Mouse (Mus musculus) granulocyte monocyte progenitor cell, adult 5-6 weeks (primary cell): ENCODE results near the gene Cxcl16. TPM values are rescaled to one million over a fixed set of nuclear protein-coding genes. Genes with fewer than 3 reads are reported as not detected.

Experiments
- ATAC-seq: replicated peaks from 2 replicates; pipeline ENCODE4 v1.8.0; 2016; ENCODE audit warnings: mild to moderate bottlenecking, moderate TSS enrichment, inconsistent platforms; ENCODE audit not compliant: poor library complexity, severe bottlenecking
- total RNA-seq, 2 experiments: library from RNA; stranded (forward) in 1 of 2; stranded (reverse) in 1 of 2; fragments of 200-712, 200-1000 nt in 1 of 2; fragments of >200 nt in 1 of 2; fragmentation: Nextera tagmentation in 1 of 2; gene quantifications; 2 replicates each; pipeline ENCODE4 v1.2.3; 2014 to 2017

Cxcl16 gene
- total RNA-seq, 2 experiments from 2014 or later: not detected

- ATAC-seq: peak; percentile 53
Measured at GRCm38 (mm10) chr11:70426598-70426997, 33.2 kb downstream of the Cxcl16 start.

GRCm38 (mm10) chr11:70419486-70419885 lies 40.3 kb downstream of the Cxcl16 start:
- ATAC-seq: no peak

GRCm38 (mm10) chr11:70418199-70418598 lies 41.6 kb downstream of the Cxcl16 start:
- ATAC-seq: no peak

GRCm38 (mm10) chr11:70413961-70414360 lies 45.8 kb downstream of the Cxcl16 start:
- 0 out of 2 replicates have a peak, but pooled peaks have one; percentile 20 for ATAC-seq

GRCm38 (mm10) chr11:70412591-70412990 lies 47.2 kb downstream of the Cxcl16 start:
- ATAC-seq: no peak

- peak; percentile 12 for ATAC-seq
Measured at GRCm38 (mm10) chr11:70410297-70410643, 49.5 kb downstream of the Cxcl16 start.

- ATAC-seq: peak; percentile 96
Measured at GRCm38 (mm10) chr11:70409594-70410296, 50.0 kb downstream of the Cxcl16 start, which contains the start of gene Pelp1. TSS of gene Pelp1 (minus strand) at chr11:70410031.

Other genes starting within 250 kb of the Cxcl16 start
Only the 30 nearest of the 31 such genes appear.
- gene Slc16a13, start 238.9 kb downstream of the Cxcl16 start, total RNA-seq (2014; fragmentation: Nextera tagmentation): 7.1 and 7.9 TPM in 2 replicates
- gene Slc16a13, start 238.9 kb downstream of the Cxcl16 start, total RNA-seq (2017): 9.8 TPM in 2 replicates
- not detected in 2 replicates for gene Bcl6b, start 230.2 kb downstream of the Cxcl16 start, total RNA-seq (2014; fragmentation: Nextera tagmentation)
- gene Bcl6b, start 230.2 kb downstream of the Cxcl16 start, total RNA-seq (2017): 0.13 TPM in 1 of 2 replicates, not detected in the other
- 78.5 and 112 TPM in 2 replicates for gene 0610010K14Rik, start 222.1 kb downstream of the Cxcl16 start, total RNA-seq (2014; fragmentation: Nextera tagmentation)
- 36.9 and 44.2 TPM in 2 replicates for gene 0610010K14Rik, start 222.1 kb downstream of the Cxcl16 start, total RNA-seq (2017)
- 4.7 and 4.8 TPM in 2 replicates for gene Gm21988, start 220.2 kb downstream of the Cxcl16 start, total RNA-seq (2014; fragmentation: Nextera tagmentation)
- gene Gm21988, start 220.2 kb downstream of the Cxcl16 start, total RNA-seq (2017): 0.57 TPM in 1 of 2 replicates, not detected in the other
- gene Rnasek, start 220.1 kb downstream of the Cxcl16 start, total RNA-seq (2014; fragmentation: Nextera tagmentation): 116 and 161 TPM in 2 replicates
- gene Rnasek, start 220.1 kb downstream of the Cxcl16 start, total RNA-seq (2017): 31.2 and 31.3 TPM in 2 replicates
- gene Alox12, start 204.6 kb downstream of the Cxcl16 start, total RNA-seq (2014; fragmentation: Nextera tagmentation): not detected in 2 replicates
- not detected in 2 replicates for gene Alox12, start 204.6 kb downstream of the Cxcl16 start, total RNA-seq (2017)
- gene Alox12e, start 137.4 kb downstream of the Cxcl16 start, total RNA-seq (2014; fragmentation: Nextera tagmentation): not detected in 2 replicates
- gene Alox12e, start 137.4 kb downstream of the Cxcl16 start, total RNA-seq (2017): not detected in 2 replicates
- gene Alox15, start 108.0 kb downstream of the Cxcl16 start, total RNA-seq (2014; fragmentation: Nextera tagmentation): not detected in 2 replicates
- 0.62 and 0.82 TPM in 2 replicates for gene Alox15, start 108.0 kb downstream of the Cxcl16 start, total RNA-seq (2017)
- gene Pelp1, start 50.0 kb downstream of the Cxcl16 start, total RNA-seq (2014; fragmentation: Nextera tagmentation): 31.6 and 33.0 TPM in 2 replicates
- gene Pelp1, start 50.0 kb downstream of the Cxcl16 start, total RNA-seq (2017): 9.9 and 12.7 TPM in 2 replicates
- 63.2 and 69.8 TPM in 2 replicates for gene Arrb2, start 27.3 kb downstream of the Cxcl16 start, total RNA-seq (2014; fragmentation: Nextera tagmentation)
- gene Arrb2, start 27.3 kb downstream of the Cxcl16 start, total RNA-seq (2017): 41.1 and 74.9 TPM in 2 replicates
- gene Med11, start 8.1 kb downstream of the Cxcl16 start, total RNA-seq (2014; fragmentation: Nextera tagmentation): 19.7 and 28.5 TPM in 2 replicates
- 31.5 and 35.8 TPM in 2 replicates for gene Med11, start 8.1 kb downstream of the Cxcl16 start, total RNA-seq (2017)
- gene Zmynd15, start 551 bp downstream of the Cxcl16 start, total RNA-seq (2014; fragmentation: Nextera tagmentation): not detected in 2 replicates
- not detected in 2 replicates for gene Zmynd15, start 551 bp downstream of the Cxcl16 start, total RNA-seq (2017)
- not detected in 2 replicates for gene Tm4sf5, start 45.3 kb upstream of the Cxcl16 start, total RNA-seq (2014; fragmentation: Nextera tagmentation)
- not detected in 2 replicates for gene Tm4sf5, start 45.3 kb upstream of the Cxcl16 start, total RNA-seq (2017)
- gene Vmo1, start 54.6 kb upstream of the Cxcl16 start, total RNA-seq (2014; fragmentation: Nextera tagmentation): not detected in 2 replicates
- gene Vmo1, start 54.6 kb upstream of the Cxcl16 start, total RNA-seq (2017): not detected in 2 replicates
- gene Gltpd2, start 59.2 kb upstream of the Cxcl16 start, total RNA-seq (2014; fragmentation: Nextera tagmentation): not detected in 2 replicates
- not detected in 2 replicates for gene Gltpd2, start 59.2 kb upstream of the Cxcl16 start, total RNA-seq (2017)
- gene Psmb6, start 65.4 kb upstream of the Cxcl16 start, total RNA-seq (2014; fragmentation: Nextera tagmentation): 243 and 281 TPM in 2 replicates
- gene Psmb6, start 65.4 kb upstream of the Cxcl16 start, total RNA-seq (2017): 290 and 384 TPM in 2 replicates
- not detected in 2 replicates for gene Gm40193, start 73.0 kb upstream of the Cxcl16 start, total RNA-seq (2014; fragmentation: Nextera tagmentation)
- not detected in 2 replicates for gene Gm40193, start 73.0 kb upstream of the Cxcl16 start, total RNA-seq (2017)
- gene Pld2, start 80.1 kb upstream of the Cxcl16 start, total RNA-seq (2014; fragmentation: Nextera tagmentation): 0.99 and 6.2 TPM in 2 replicates
- 0.10 and 0.26 TPM in 2 replicates for gene Pld2, start 80.1 kb upstream of the Cxcl16 start, total RNA-seq (2017)
- 25.0 and 36.1 TPM in 2 replicates for gene Mink1, start 102.9 kb upstream of the Cxcl16 start, total RNA-seq (2014; fragmentation: Nextera tagmentation)
- 11.2 and 13.3 TPM in 2 replicates for gene Mink1, start 102.9 kb upstream of the Cxcl16 start, total RNA-seq (2017)
- 1.2 TPM in 1 of 2 replicates, not detected in the other for gene 4930544D05Rik, start 155.9 kb upstream of the Cxcl16 start, total RNA-seq (2014; fragmentation: Nextera tagmentation)
- gene 4930544D05Rik, start 155.9 kb upstream of the Cxcl16 start, total RNA-seq (2017): not detected in 2 replicates
- not detected in 2 replicates for gene Chrne, start 159.2 kb upstream of the Cxcl16 start, total RNA-seq (2014; fragmentation: Nextera tagmentation)
- 0.26 TPM in 1 of 2 replicates, not detected in the other for gene Chrne, start 159.2 kb upstream of the Cxcl16 start, total RNA-seq (2017)
- not detected in 2 replicates for gene Gp1ba, start 179.1 kb upstream of the Cxcl16 start, total RNA-seq (2014; fragmentation: Nextera tagmentation)
- gene Gp1ba, start 179.1 kb upstream of the Cxcl16 start, total RNA-seq (2017): not detected in 2 replicates
- 35.4 and 51.1 TPM in 2 replicates for gene Rnf167, start 187.3 kb upstream of the Cxcl16 start, total RNA-seq (2014; fragmentation: Nextera tagmentation)
- gene Rnf167, start 187.3 kb upstream of the Cxcl16 start, total RNA-seq (2017): 32.7 and 34.6 TPM in 2 replicates
- gene Slc25a11, start 187.5 kb upstream of the Cxcl16 start, total RNA-seq (2014; fragmentation: Nextera tagmentation): 80.9 and 91.7 TPM in 2 replicates
- 63.3 and 67.7 TPM in 2 replicates for gene Slc25a11, start 187.5 kb upstream of the Cxcl16 start, total RNA-seq (2017)
- 1,205 and 1,364 TPM in 2 replicates for gene Pfn1, start 194.7 kb upstream of the Cxcl16 start, total RNA-seq (2014; fragmentation: Nextera tagmentation)
- gene Pfn1, start 194.7 kb upstream of the Cxcl16 start, total RNA-seq (2017): 425 and 461 TPM in 2 replicates
- 14.9 and 18.9 TPM in 2 replicates for gene Eno3, start 197.2 kb upstream of the Cxcl16 start, total RNA-seq (2014; fragmentation: Nextera tagmentation)
- gene Eno3, start 197.2 kb upstream of the Cxcl16 start, total RNA-seq (2017): 4.5 and 5.9 TPM in 2 replicates
- gene Spag7, start 209.4 kb upstream of the Cxcl16 start, total RNA-seq (2014; fragmentation: Nextera tagmentation): 91.0 and 130 TPM in 2 replicates
- gene Spag7, start 209.4 kb upstream of the Cxcl16 start, total RNA-seq (2017): 46.8 and 49.8 TPM in 2 replicates
- 18.7 and 25.2 TPM in 2 replicates for gene Camta2, start 228.1 kb upstream of the Cxcl16 start, total RNA-seq (2014; fragmentation: Nextera tagmentation)
- gene Camta2, start 228.1 kb upstream of the Cxcl16 start, total RNA-seq (2017): 1.5 and 3.0 TPM in 2 replicates
- gene Inca1, start 240.2 kb upstream of the Cxcl16 start, total RNA-seq (2014; fragmentation: Nextera tagmentation): not detected in 2 replicates
- not detected in 2 replicates for gene Inca1, start 240.2 kb upstream of the Cxcl16 start, total RNA-seq (2017)
- gene Kif1c, start 240.6 kb upstream of the Cxcl16 start, total RNA-seq (2014; fragmentation: Nextera tagmentation): 3.6 and 8.3 TPM in 2 replicates
- gene Kif1c, start 240.6 kb upstream of the Cxcl16 start, total RNA-seq (2017): 4.5 and 5.7 TPM in 2 replicates